Mouse (Mus musculus): Measurements from ENCODE around the gene Sycp1. TPM values are rescaled to one million over a fixed set of nuclear protein-coding genes. Genes with fewer than 3 reads are reported as not detected.

Sycp1 gene
- 0.47 TPM in 1 of 2 replicates, not detected in the other for polyA plus RNA-seq (2015; fragmentation: Nextera tagmentation; extraction: Ambion mirVana)

GRCm38 (mm10) chr3:102935451-102936354 lies at the start of gene Sycp1:
Gene Sycp1 (minus strand): TSS chr3:102936100.

GRCm38 (mm10) chr3:102964033-102964432 lies 28.1 kb upstream of the Sycp1 start, which contains the start of gene Nr1h5:
Gene Nr1h5 (minus strand): TSS chr3:102964133.

GRCm38 (mm10) chr3:102782618-102783017 lies 153.3 kb downstream of the Sycp1 start, which contains the start of gene Tshb:
Gene Tshb (minus strand): TSS chr3:102782718.

Other genes with a start within 250 kb of the Sycp1 start
- 5.9 and 6.5 TPM in 2 replicates for gene Tspan2, start 201.6 kb downstream of the Sycp1 start, polyA plus RNA-seq (2015; fragmentation: Nextera tagmentation; extraction: Ambion mirVana)
- gene Tshb, start 153.4 kb downstream of the Sycp1 start, polyA plus RNA-seq (2015; fragmentation: Nextera tagmentation; extraction: Ambion mirVana): 0.04 and 0.05 TPM in 2 replicates
- gene Nr1h5, start 28.0 kb upstream of the Sycp1 start, polyA plus RNA-seq (2015; fragmentation: Nextera tagmentation; extraction: Ambion mirVana): 0.08 and 0.11 TPM in 2 replicates
- gene Sike1, start 59.6 kb upstream of the Sycp1 start, polyA plus RNA-seq (2015; fragmentation: Nextera tagmentation; extraction: Ambion mirVana): 62.6 and 63.9 TPM in 2 replicates
- gene Csde1, start 84.3 kb upstream of the Sycp1 start, polyA plus RNA-seq (2015; fragmentation: Nextera tagmentation; extraction: Ambion mirVana): 171 and 230 TPM in 2 replicates
- 41.6 and 44.2 TPM in 2 replicates for gene Nras, start 122.2 kb upstream of the Sycp1 start, polyA plus RNA-seq (2015; fragmentation: Nextera tagmentation; extraction: Ambion mirVana)
- gene Ampd1, start 137.9 kb upstream of the Sycp1 start, polyA plus RNA-seq (2015; fragmentation: Nextera tagmentation; extraction: Ambion mirVana): 0.35 TPM in 1 of 2 replicates, not detected in the other
- gene Dennd2c, start 166.5 kb upstream of the Sycp1 start, polyA plus RNA-seq (2015; fragmentation: Nextera tagmentation; extraction: Ambion mirVana): 1.8 and 1.9 TPM in 2 replicates
- gene Bcas2, start 235.6 kb upstream of the Sycp1 start, polyA plus RNA-seq (2015; fragmentation: Nextera tagmentation; extraction: Ambion mirVana): 110 and 130 TPM in 2 replicates

Measured in adrenal gland, postnatal 0 days (tissue).